Mouse (Mus musculus) megakaryocyte, embryonic 14.5 days (primary cell): Measurements from ENCODE around the gene Pom121l2. TPM values are rescaled to one million over a fixed set of nuclear protein-coding genes. Genes with fewer than 3 reads are reported as not detected.

Experiments used
- H3K27me3 ChIP-seq: replicated peaks from 2 replicates; pipeline ENCODE3; 2012; ENCODE audit warnings: inconsistent platforms
- H3K36me3 ChIP-seq: replicated peaks from 2 replicates; pipeline ENCODE3; 2012; ENCODE audit warnings: low read length, inconsistent platforms, mixed read lengths
- H3K4me1 ChIP-seq: 2 replicates; pipeline ENCODE4 v1.6.1; 2012; ENCODE audit warnings: inconsistent platforms
- H3K4me3 ChIP-seq: replicated peaks from 2 replicates; pipeline ENCODE3; 2012; ENCODE audit warnings: moderate library complexity, mild to moderate bottlenecking, inconsistent platforms
- H3K9me3 ChIP-seq: 2 replicates; pipeline ENCODE4 v1.6.1; 2012; ENCODE audit warnings: inconsistent platforms
- FLI1 ChIP-seq: IDR thresholded peaks from 2 replicates; pipeline ENCODE4 v1.6.1; 2012; ENCODE audit warnings: low read length, inconsistent platforms, mixed read lengths
- GATA1 ChIP-seq: IDR thresholded peaks from 3 replicates; pipeline ENCODE4 v1.6.1; 2012; ENCODE audit warnings: mixed read lengths, low read length, inconsistent platforms, borderline replicate concordance
- polyA plus RNA-seq: library from polyadenylated mRNA; stranded (reverse); fragments of >175 nt; gene quantifications from 2 replicates; pipeline ENCODE4 v1.2.3, GENCODE M21; 2012; ENCODE audit warnings: low replicate concordance; ENCODE audit not compliant: insufficient read depth

The Pom121l2 gene
- polyA plus RNA-seq, 1 experiment: not detected

GRCm38 (mm10) chr13:22015479-22016450 is 34.8 kb downstream of the Pom121l2 start:
- Histone ChIP-seq H3K4me1 (peaks cover 39% of the 10 kb centered on the region), H3K9me3 (no peaks in the 10 kb centered on the region), H3K4me3 (peak overlapping the region; percentile 86), H3K36me3 (no peaks in the 10 kb centered on the region), H3K27me3 (peaks cover 40% of the 10 kb centered on the region)
- no peak for TF ChIP-seq FLI1
- no peak for TF ChIP-seq GATA1

DNA sequence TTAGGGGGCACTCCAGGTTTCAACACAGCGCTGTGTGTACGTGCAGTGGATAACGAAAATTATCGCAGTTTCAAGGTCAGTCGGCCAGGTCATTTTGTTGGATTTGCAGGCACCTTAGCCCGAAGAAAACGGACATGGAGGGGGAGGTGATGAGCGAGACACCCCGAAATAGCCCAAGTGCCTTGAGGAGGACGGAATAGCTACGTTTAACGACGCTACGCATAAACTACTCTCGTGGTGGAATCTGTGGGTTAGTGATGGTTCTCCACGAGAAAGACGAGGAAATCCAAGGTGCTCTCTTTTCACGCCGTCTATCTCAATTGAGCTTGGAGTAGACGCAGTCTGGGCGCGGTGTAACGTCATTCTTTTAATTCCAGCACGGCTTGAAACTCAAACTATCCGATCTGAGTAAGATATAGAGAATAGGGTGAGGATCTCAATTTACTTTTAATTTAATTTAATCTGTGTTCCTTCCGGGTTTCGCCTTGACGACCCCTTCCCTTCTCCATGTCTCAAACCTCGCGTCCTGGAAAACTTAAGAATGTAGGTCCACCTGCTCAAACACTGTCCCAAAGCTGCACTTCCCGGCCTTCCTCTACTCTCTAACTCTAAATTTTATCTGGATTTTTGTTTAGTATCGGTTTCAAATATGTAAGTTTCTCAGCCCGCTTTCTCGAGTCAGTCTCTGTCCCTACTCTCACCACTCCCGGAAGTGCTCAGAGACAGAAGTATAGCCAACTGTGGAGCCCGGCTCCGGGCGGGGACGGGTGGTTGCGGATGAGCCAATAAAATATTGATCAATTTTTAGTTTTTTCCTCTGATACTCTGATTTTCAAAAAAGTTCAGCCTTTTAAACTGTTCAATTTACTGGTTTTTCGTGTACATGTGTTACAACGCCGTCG is 39.2 kb downstream of the Pom121l2 start:
- peak overlapping the region; percentile 94 for H3K4me3 ChIP-seq
- H3K4me1 ChIP-seq: peaks cover 29% of the 10 kb centered on the region
- TF ChIP-seq GATA1: no peak
- no peak for TF ChIP-seq FLI1
- H3K36me3 ChIP-seq: no peaks in the 10 kb centered on the region
- H3K9me3 ChIP-seq: no peaks in the 10 kb centered on the region
- peaks cover 5% of the 10 kb centered on the region for H3K27me3 ChIP-seq

GRCm38 (mm10) chr13:22020901-22021339 is 39.9 kb downstream of the Pom121l2 start:
- no peaks in the 10 kb centered on the region for H3K9me3 ChIP-seq
- H3K4me3 ChIP-seq: peak overlapping the region; percentile 94
- peaks cover 28% of the 10 kb centered on the region for H3K4me1 ChIP-seq
- peaks cover 2% of the 10 kb centered on the region for H3K27me3 ChIP-seq
- TF ChIP-seq GATA1 (no peak), FLI1 (no peak)
- H3K36me3 ChIP-seq: no peaks in the 10 kb centered on the region

GRCm38 (mm10) chr13:22021581-22021980 is 40.6 kb downstream of the Pom121l2 start:
- no peaks in the 10 kb centered on the region for H3K36me3 ChIP-seq
- no peaks in the 10 kb centered on the region for H3K9me3 ChIP-seq
- peaks cover 2% of the 10 kb centered on the region for H3K27me3 ChIP-seq
- TF ChIP-seq GATA1 (no peak), FLI1 (no peak)
- peaks cover 25% of the 10 kb centered on the region for H3K4me1 ChIP-seq
- H3K4me3 ChIP-seq: peak overlapping the region; percentile 94

DNA sequence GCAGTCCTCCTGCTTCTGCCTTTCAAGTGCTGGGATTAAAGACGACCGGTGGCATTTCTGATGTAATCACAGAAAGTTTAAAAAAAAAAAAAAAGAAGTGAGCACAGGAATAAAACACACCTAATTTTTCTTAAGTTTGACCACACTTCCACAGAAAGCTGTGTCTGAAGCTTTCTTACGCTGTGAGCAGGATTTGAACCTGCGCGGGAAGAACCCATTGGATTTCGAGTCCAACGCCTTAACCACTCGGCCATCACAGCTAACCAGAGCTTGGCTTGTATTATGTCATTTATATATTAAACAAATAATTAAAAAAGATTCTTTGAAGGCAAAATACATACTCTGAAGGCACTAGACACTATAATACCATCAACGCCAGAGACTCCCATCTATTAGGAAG is 41.2 kb downstream of the Pom121l2 start:
- Histone ChIP-seq H3K27me3 (peaks cover 2% of the 10 kb centered on the region), H3K4me1 (peaks cover 25% of the 10 kb centered on the region), H3K4me3 (peak overlapping the region; percentile 94), H3K36me3 (no peaks in the 10 kb centered on the region), H3K9me3 (no peaks in the 10 kb centered on the region)
- no peak for TF ChIP-seq GATA1
- no peak for TF ChIP-seq FLI1

- no peak for TF ChIP-seq FLI1
- TF ChIP-seq GATA1: no peak
- H3K9me3 ChIP-seq: no peaks in the 10 kb centered on the region
- H3K27me3 ChIP-seq: no peaks in the 10 kb centered on the region
- H3K36me3 ChIP-seq: no peaks in the 10 kb centered on the region
- H3K4me1 ChIP-seq: peaks cover 39% of the 10 kb centered on the region
- peak overlapping the region; percentile 92 for H3K4me3 ChIP-seq
Observed at GRCm38 (mm10) chr13:22026058-22027031, 45.4 kb downstream of the Pom121l2 start.

DNA sequence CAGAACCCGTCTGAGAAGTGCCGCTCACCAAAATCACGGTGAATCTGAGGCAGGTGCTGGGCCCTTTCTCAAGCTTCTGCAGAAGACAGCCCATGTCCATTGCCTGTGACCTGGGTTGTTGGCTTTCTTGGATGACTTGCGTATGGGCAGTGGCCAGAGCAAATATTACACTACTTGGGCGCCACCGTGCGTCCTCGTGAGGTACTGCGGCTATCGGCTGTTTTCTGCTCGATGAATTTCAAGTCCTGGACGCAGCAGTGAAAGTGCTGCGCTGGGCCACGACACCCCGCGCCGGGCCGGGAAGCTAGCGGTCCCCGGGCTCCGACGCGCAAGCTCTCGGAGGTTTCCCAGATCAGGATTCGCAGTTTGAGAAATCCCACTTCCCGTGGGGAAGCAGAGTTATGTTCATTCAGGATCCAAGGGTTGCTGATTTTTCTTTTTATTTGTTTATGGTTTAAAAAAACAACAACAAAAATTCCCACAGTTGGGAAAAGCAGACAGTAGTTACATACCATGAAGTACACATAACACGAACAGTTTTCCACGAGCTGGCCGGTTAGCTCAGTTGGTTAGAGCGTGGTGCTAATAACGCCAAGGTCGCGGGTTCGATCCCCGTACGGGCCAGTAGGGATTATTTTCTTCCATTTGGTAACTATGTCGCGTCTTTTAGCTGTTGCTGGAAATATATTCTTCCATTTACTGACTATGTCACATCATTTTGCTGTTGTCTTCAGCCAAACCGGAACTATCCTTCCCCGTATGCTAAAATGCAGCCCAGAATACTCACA is 47.9 kb downstream of the Pom121l2 start:
- peak overlapping the region; percentile 90 for H3K4me3 ChIP-seq
- no peaks in the 10 kb centered on the region for H3K27me3 ChIP-seq
- H3K9me3 ChIP-seq: no peaks in the 10 kb centered on the region
- no peak for TF ChIP-seq FLI1
- no peak for TF ChIP-seq GATA1
- H3K4me1 ChIP-seq: peaks cover 51% of the 10 kb centered on the region
- H3K36me3 ChIP-seq: no peaks in the 10 kb centered on the region

DNA sequence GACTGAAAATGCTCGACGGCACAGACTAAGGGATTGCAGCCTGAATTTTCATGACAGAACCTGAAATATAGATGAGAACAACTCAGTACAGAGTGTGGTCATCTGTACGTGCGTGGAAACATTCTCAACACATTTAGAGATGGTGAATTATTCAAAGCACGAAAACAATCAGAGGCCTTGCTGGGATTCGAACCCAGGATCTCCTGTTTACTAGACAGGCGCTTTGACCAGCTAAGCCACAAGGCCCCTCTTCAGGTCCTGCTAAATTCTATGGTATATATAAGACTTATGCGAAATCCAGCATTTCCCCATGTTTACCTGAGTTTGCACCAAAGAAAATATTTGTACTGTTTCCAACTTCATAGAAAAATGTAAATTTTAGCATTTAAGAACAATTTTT is 48.9 kb downstream of the Pom121l2 start:
- H3K9me3 ChIP-seq: no peaks in the 10 kb centered on the region
- no peak overlapping the region for H3K4me3 ChIP-seq
- no peaks in the 10 kb centered on the region for H3K27me3 ChIP-seq
- H3K36me3 ChIP-seq: no peaks in the 10 kb centered on the region
- H3K4me1 ChIP-seq: peaks cover 56% of the 10 kb centered on the region
- TF ChIP-seq FLI1 (no peak), GATA1 (no peak)
